Mouse (Mus musculus) embryonic facial prominence, embryonic 10.5 days (tissue): Measurements from ENCODE around the gene Strn. TPM values are rescaled to one million over a fixed set of nuclear protein-coding genes. Genes with fewer than 3 reads are reported as not detected.
A peak's percentile ranks its signal among the peaks of the same experiment; 100 is the strongest.

Source experiments
- DNase-seq: peaks from one replicate; pipeline ENCODE4 v3.0.0-alpha.2; 2017; ENCODE audit warnings: low spot score
- H3K27ac ChIP-seq: fragments of 300-500 bp; sonication (generic); replicated peaks from 2 replicates; pipeline ENCODE4 v1.5.1; 2016; ENCODE audit warnings: mild to moderate bottlenecking
- H3K27me3 ChIP-seq: fragments of 300-500 bp; sonication (generic); replicated peaks from 2 replicates; pipeline ENCODE4 v1.6.1; 2016; ENCODE audit warnings: low read depth, mild to moderate bottlenecking; ENCODE audit not compliant: poor library complexity, severe bottlenecking
- H3K36me3 ChIP-seq: fragments of 300-500 bp; sonication (generic); replicated peaks from 2 replicates; pipeline ENCODE4 v1.6.1; 2016; ENCODE audit warnings: mild to moderate bottlenecking, moderate library complexity
- H3K4me1 ChIP-seq: fragments of 300-500 bp; sonication (generic); 2 replicates; pipeline ENCODE4 v1.6.1; 2016
- H3K4me3 ChIP-seq: fragments of 300-500 bp; sonication (generic); 2 replicates; pipeline ENCODE4 v1.5.1; 2016; ENCODE audit warnings: mild to moderate bottlenecking, moderate library complexity
- H3K9me3 ChIP-seq: fragments of 300-500 bp; sonication (generic); 2 replicates; pipeline ENCODE4 v1.6.1; 2016; ENCODE audit warnings: mild to moderate bottlenecking
- WGBS: fragments of 180-500 bp; shearing (Covaris S2); methylation state at CpG from one replicate; pipeline ENCODE4 v1.1.7; 2016; 5-methylcytosine and 5-hydroxymethylcytosine counted together
- polyA plus RNA-seq: library from polyadenylated mRNA; unstranded; fragments of >200 nt; fragmentation: Nextera tagmentation; extraction: Ambion mirVana; gene quantifications from 2 replicates; pipeline ENCODE4 v1.2.1, GENCODE M21; 2016

Gene Strn
- polyA plus RNA-seq, 1 experiment from 2014 or later: 7.1 TPM

- no peak overlapping the region for H3K27ac ChIP-seq
- no peak overlapping the region for H3K4me3 ChIP-seq
- no peaks in the 10 kb centered on the region for H3K27me3 ChIP-seq
- WGBS: 75% methylated on average over 8 of the region's 8 CpGs
- H3K36me3 ChIP-seq: no peaks in the 10 kb centered on the region
- no peak for DNase-seq
- no peaks in the 10 kb centered on the region for H3K9me3 ChIP-seq
- peaks cover 9% of the 10 kb centered on the region for H3K4me1 ChIP-seq
Observed at GRCm38 (mm10) chr17:78608716-78609115, 128.3 kb downstream of the Strn start.

GRCm38 (mm10) chr17:78608135-78608670 is 128.8 kb downstream of the Strn start:
- Histone ChIP-seq H3K4me3 (no peak overlapping the region), H3K4me1 (peaks cover 9% of the 10 kb centered on the region), H3K9me3 (no peaks in the 10 kb centered on the region), H3K27ac (no peak overlapping the region; the same call in 1 of the 2 replicates), H3K36me3 (no peaks in the 10 kb centered on the region), H3K27me3 (no peaks in the 10 kb centered on the region)
- WGBS: 59% methylated on average over 16 of the region's 16 CpGs
- no peak for DNase-seq

- DNase-seq: peak; percentile 76
- no peaks in the 10 kb centered on the region for H3K36me3 ChIP-seq
- 72% methylated on average over 6 of the region's 6 CpGs for WGBS
- H3K9me3 ChIP-seq: no peaks in the 10 kb centered on the region
- peaks cover 9% of the 10 kb centered on the region for H3K4me1 ChIP-seq
- 0 out of 2 replicates have a peak, but pooled peaks cover 3% of the 10 kb centered on the region for H3K27me3 ChIP-seq
- H3K27ac ChIP-seq: no peak overlapping the region
- H3K4me3 ChIP-seq: no peak overlapping the region
Observed at GRCm38 (mm10) chr17:78604431-78604830, 132.6 kb downstream of the Strn start.

- H3K9me3 ChIP-seq: no peaks in the 10 kb centered on the region
- H3K4me1 ChIP-seq: peaks cover 9% of the 10 kb centered on the region
- 0 out of 2 replicates have a peak, but pooled peaks cover 3% of the 10 kb centered on the region for H3K27me3 ChIP-seq
- H3K4me3 ChIP-seq: no peak overlapping the region
- H3K36me3 ChIP-seq: no peaks in the 10 kb centered on the region
- no peak overlapping the region for H3K27ac ChIP-seq
- peak; percentile 78 for DNase-seq
- WGBS: 40% methylated on average over 8 of the region's 8 CpGs
Observed at GRCm38 (mm10) chr17:78603872-78604271, 133.1 kb downstream of the Strn start.

GRCm38 (mm10) chr17:78602316-78602715 is 134.7 kb downstream of the Strn start:
- Histone ChIP-seq H3K27ac (no peak overlapping the region), H3K36me3 (no peaks in the 10 kb centered on the region), H3K4me3 (no peak overlapping the region), H3K4me1 (no peaks in the 10 kb centered on the region), H3K9me3 (no peaks in the 10 kb centered on the region), H3K27me3 (0 out of 2 replicates have a peak, but pooled peaks cover 3% of the 10 kb centered on the region)
- WGBS: 91% methylated on average over 14 of the region's 14 CpGs
- DNase-seq: no peak

DNA sequence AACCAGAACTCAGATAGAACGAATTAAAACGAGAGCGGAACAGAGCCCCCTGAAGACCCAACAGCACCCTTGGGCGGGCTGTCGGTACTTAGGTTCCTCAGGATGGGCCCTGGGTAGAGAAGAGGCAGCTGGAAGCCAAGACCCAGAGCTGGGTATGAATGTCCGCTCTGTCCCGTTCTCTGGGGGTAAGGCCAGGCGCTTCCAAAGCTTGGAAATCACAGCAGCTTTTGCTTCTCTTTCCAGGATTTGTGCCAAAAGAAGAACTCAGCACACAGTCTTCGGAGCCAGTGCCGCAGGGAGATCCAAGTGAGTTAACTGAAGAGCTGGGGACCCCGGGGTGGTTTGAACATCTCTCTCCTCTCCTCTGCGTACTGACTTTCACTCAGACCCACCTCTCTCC is 135.4 kb downstream of the Strn start:
- no peak for DNase-seq
- no peaks in the 10 kb centered on the region for H3K4me1 ChIP-seq
- H3K4me3 ChIP-seq: no peak overlapping the region
- H3K27ac ChIP-seq: no peak overlapping the region
- 94% methylated on average over 12 of the region's 12 CpGs for whole genome bisulfite sequencing
- H3K36me3 ChIP-seq: no peaks in the 10 kb centered on the region
- H3K9me3 ChIP-seq: no peaks in the 10 kb centered on the region
- 0 out of 2 replicates have a peak, but pooled peaks cover 3% of the 10 kb centered on the region for H3K27me3 ChIP-seq

- DNase-seq: no peak
- 0 out of 2 replicates have a peak, but pooled peaks cover 3% of the 10 kb centered on the region for H3K27me3 ChIP-seq
- no peak overlapping the region for H3K4me3 ChIP-seq
- 71% methylated on average over 6 of the region's 6 CpGs for WGBS
- no peak overlapping the region for H3K27ac ChIP-seq
- H3K4me1 ChIP-seq: no peaks in the 10 kb centered on the region
- H3K9me3 ChIP-seq: no peaks in the 10 kb centered on the region
- no peaks in the 10 kb centered on the region for H3K36me3 ChIP-seq
Observed at GRCm38 (mm10) chr17:78601042-78601441, 136.0 kb downstream of the Strn start.

Other genes starting within 250 kb of the Strn start
- gene Vit, start 229.1 kb downstream of the Strn start, polyA plus RNA-seq: 2.2 and 3.5 TPM in 2 replicates
- 14.6 and 15.2 TPM in 2 replicates for gene Heatr5b, start 98.2 kb upstream of the Strn start, polyA plus RNA-seq
- 39.3 and 42.7 TPM in 2 replicates for gene Gpatch11, start 98.4 kb upstream of the Strn start, polyA plus RNA-seq
- 6.0 and 7.6 TPM in 2 replicates for gene Eif2ak2, start 145.4 kb upstream of the Strn start, polyA plus RNA-seq
- gene Sult6b1, start 169.8 kb upstream of the Strn start, polyA plus RNA-seq: 0.19 TPM in 1 of 2 replicates, not detected in the other
- gene Cebpzos, start 179.3 kb upstream of the Strn start, polyA plus RNA-seq: 99.2 and 102 TPM in 2 replicates
- gene Cebpz, start 199.9 kb upstream of the Strn start, polyA plus RNA-seq: 57.8 and 66.2 TPM in 2 replicates
- gene Ndufaf7, start 199.9 kb upstream of the Strn start, polyA plus RNA-seq: 47.1 and 48.7 TPM in 2 replicates